Mouse (Mus musculus) neural tube, embryonic 11.5 days (tissue): ENCODE data around the gene Coa4. TPM values are rescaled to one million over a fixed set of nuclear protein-coding genes. Genes with fewer than 3 reads are reported as not detected.

ENCODE experiments used
- ATAC-seq: fragments of 200-750 bp; cut with Nextera tagmentation; 2 replicates; pipeline ENCODE4 v1.8.0; 2017; ENCODE audit warnings: moderate number of reproducible peaks, mild to moderate bottlenecking, moderate TSS enrichment, moderate library complexity; ENCODE audit not compliant: insufficient read depth, low FRiP score, low TSS enrichment
- DNase-seq: peaks from one replicate; pipeline ENCODE4 v3.0.0-alpha.2; 2015; ENCODE audit warnings: low spot score
- H3K27ac ChIP-seq: fragments of 300-500 bp; sonication (generic); 2 replicates; pipeline ENCODE4 v1.5.1; 2014; ENCODE audit warnings: low read depth, mild to moderate bottlenecking, low read length
- H3K27me3 ChIP-seq: fragments of 300-500 bp; sonication (generic); 2 replicates; pipeline ENCODE4 v1.6.1; 2014; ENCODE audit warnings: mild to moderate bottlenecking, low read length, mixed read lengths; ENCODE audit not compliant: control insufficient read depth, insufficient read depth
- H3K36me3 ChIP-seq: fragments of 300-500 bp; sonication (generic); 2 replicates; pipeline ENCODE4 v1.6.1; 2014; ENCODE audit warnings: mild to moderate bottlenecking, low read length, moderate library complexity, mixed read lengths; ENCODE audit not compliant: control insufficient read depth, insufficient read depth
- H3K4me1 ChIP-seq: fragments of 300-500 bp; sonication (generic); 2 replicates; pipeline ENCODE4 v1.6.1; 2014; ENCODE audit warnings: low read length, mixed read lengths; ENCODE audit not compliant: control insufficient read depth, insufficient read depth
- H3K4me2 ChIP-seq: fragments of 300-500 bp; sonication (generic); 2 replicates; pipeline ENCODE4 v1.6.1; 2014; ENCODE audit warnings: low read depth, mild to moderate bottlenecking, moderate library complexity
- H3K4me3 ChIP-seq: fragments of 300-500 bp; sonication (generic); 2 replicates; pipeline ENCODE4 v1.5.1; 2014; ENCODE audit warnings: low read depth, low read length
- H3K9ac ChIP-seq: fragments of 300-500 bp; sonication (generic); 2 replicates; pipeline ENCODE4 v1.6.1; 2014; ENCODE audit warnings: mild to moderate bottlenecking, low read length
- H3K9me3 ChIP-seq: fragments of 300-500 bp; sonication (generic); 2 replicates; pipeline ENCODE4 v1.6.1; 2016; ENCODE audit warnings: low read length; ENCODE audit not compliant: control insufficient read depth
- WGBS: fragments of 180-500 bp; shearing (Covaris S2); extraction: QIAGEN DNeasy Blood & Tissue Kit; methylation state at CpG from one replicate; pipeline ENCODE4 v1.1.7; 2014; 5-methylcytosine and 5-hydroxymethylcytosine counted together
- polyA plus RNA-seq: library from polyadenylated mRNA; unstranded; fragments of >200 nt; fragmentation: Nextera tagmentation; extraction: Ambion mirVana; gene quantifications from 2 replicates; pipeline ENCODE4 v1.2.1, GENCODE M21; 2014

The Coa4 gene
- 18.9 and 20.0 TPM in 2 replicates for polyA plus RNA-seq

DNA sequence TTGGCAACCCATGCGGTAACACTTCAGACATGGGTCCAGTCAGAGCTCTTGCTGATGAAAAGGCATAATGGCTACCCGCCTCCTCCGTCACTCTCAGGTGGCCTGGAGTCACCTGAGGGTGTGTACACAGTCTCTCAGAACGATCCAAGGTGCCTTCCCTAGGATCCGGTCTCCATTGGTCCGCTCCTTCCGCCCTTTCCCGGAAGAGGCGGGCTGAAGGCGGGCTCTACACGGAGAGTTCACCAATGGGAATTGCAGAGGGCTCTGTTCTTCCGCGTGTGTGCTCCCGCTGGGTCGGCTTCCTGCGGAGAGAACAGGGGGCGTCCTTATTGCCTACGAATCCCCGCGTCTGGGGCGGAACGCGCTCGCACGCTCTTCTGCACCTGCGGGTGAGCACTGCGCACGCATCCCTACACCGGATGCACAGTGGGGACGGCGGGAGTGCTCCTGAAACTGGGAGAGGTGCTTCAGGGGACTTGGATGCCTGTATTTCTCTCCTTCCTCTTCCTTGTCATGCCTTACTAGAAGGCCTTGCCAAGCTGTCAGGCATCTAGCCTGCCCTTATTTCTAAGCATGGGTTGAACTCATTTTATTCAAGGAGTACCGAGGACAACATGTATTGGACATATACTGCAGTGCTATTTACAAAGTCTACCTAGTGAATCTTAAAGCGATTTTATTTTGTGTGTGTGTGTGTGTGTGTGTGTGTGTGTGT, at the start of gene Coa4:
Coa4 (plus strand) TSS at position 268 of the 715 bp plus-strand sequence.
- H3K4me3 ChIP-seq = peak within 1 kb of the TSS; percentile 66
- peak within 1 kb of the TSS; percentile 60; the same call in 1 of the 2 replicates for H3K27ac ChIP-seq
- ATAC-seq (peak; percentile 97), DNase-seq (peak; percentile 92)
- no peaks in the 10 kb centered on the region for H3K9me3 ChIP-seq
- H3K27me3 ChIP-seq = no peaks in the 10 kb centered on the region
- H3K4me1 ChIP-seq = peaks cover 5% of the 10 kb centered on the region; the same call in 1 of the 2 replicates
- H3K9ac ChIP-seq = peak within 1 kb of the TSS; percentile 79
- under 1% methylated on average over 33 of the region's 33 CpGs for WGBS
- no peaks in the 10 kb centered on the region for H3K36me3 ChIP-seq
- H3K4me2 ChIP-seq = peak within 1 kb of the TSS; percentile 70

- Histone ChIP-seq H3K36me3 (no peaks in the 10 kb centered on the region), H3K27ac (no peak overlapping the region), H3K4me1 (no peaks in the 10 kb centered on the region), H3K27me3 (no peaks in the 10 kb centered on the region), H3K9me3 (no peaks in the 10 kb centered on the region), H3K4me3 (no peak overlapping the region), H3K4me2 (no peak overlapping the region), H3K9ac (no peak overlapping the region)
- ATAC-seq (no peak), DNase-seq (no peak)
- 68% methylated on average over 2 of the region's 2 CpGs for WGBS
These were observed 49.6 kb upstream of the Coa4 start for GRCm38 (mm10) chr7:100487301-100487700.

- no peak for ATAC-seq
- H3K9ac ChIP-seq = no peak overlapping the region
These were observed 48.3 kb upstream of the Coa4 start for GRCm38 (mm10) chr7:100488474-100489048.

GRCm38 (mm10) chr7:100492391-100493116, 44.3 kb upstream of the Coa4 start:
- peak overlapping the region; percentile 90 for H3K4me2 ChIP-seq
- no peaks in the 10 kb centered on the region for H3K9me3 ChIP-seq
- H3K36me3 ChIP-seq = no peaks in the 10 kb centered on the region
- DNase-seq (no peak), ATAC-seq (peak; percentile 35; the same call in 1 of the 2 replicates)
- no peaks in the 10 kb centered on the region for H3K27me3 ChIP-seq
- WGBS = 2% methylated on average over 36 of the region's 36 CpGs
- peak overlapping the region; percentile 53 for H3K9ac ChIP-seq
- H3K4me1 ChIP-seq = peaks cover 20% of the 10 kb centered on the region
- peak overlapping the region; percentile 14; the same call in 1 of the 2 replicates for H3K27ac ChIP-seq
- H3K4me3 ChIP-seq = peak overlapping the region; percentile 38

More at GRCm38 (mm10) chr7:100488474-100489048, 48.3 kb upstream of the Coa4 start:
- 62% methylated on average over 10 of the region's 10 CpGs for WGBS
- Histone ChIP-seq H3K4me1 (peaks cover 9% of the 10 kb centered on the region; the same call in 1 of the 2 replicates), H3K9me3 (no peaks in the 10 kb centered on the region), H3K27me3 (no peaks in the 10 kb centered on the region), H3K27ac (no peak overlapping the region), H3K36me3 (no peaks in the 10 kb centered on the region), H3K4me2 (no peak overlapping the region), H3K4me3 (no peak overlapping the region)
- no peak for DNase-seq

GRCm38 (mm10) chr7:100493117-100493483, 43.8 kb upstream of the Coa4 start, which contains the start of gene Ucp2:
Gene Ucp2 (plus strand): TSS chr7:100493337.
- Histone ChIP-seq H3K4me1 (peaks cover 20% of the 10 kb centered on the region), H3K36me3 (no peaks in the 10 kb centered on the region), H3K4me2 (peak within 1 kb of the TSS; percentile 90), H3K4me3 (peak within 1 kb of the TSS; percentile 38), H3K27ac (peak within 1 kb of the TSS; percentile 14; the same call in 1 of the 2 replicates), H3K27me3 (no peaks in the 10 kb centered on the region), H3K9ac (peak within 1 kb of the TSS; percentile 53), H3K9me3 (no peaks in the 10 kb centered on the region)
- DNase-seq = peak; percentile 81
- ATAC-seq = peak; percentile 52
- 1% methylated on average over 18 of the region's 27 CpGs for WGBS

GRCm38 (mm10) chr7:100493484-100494414, 43.1 kb upstream of the Coa4 start:
- Histone ChIP-seq H3K4me3 (peak overlapping the region; percentile 38), H3K4me1 (peaks cover 20% of the 10 kb centered on the region), H3K27me3 (no peaks in the 10 kb centered on the region), H3K9me3 (no peaks in the 10 kb centered on the region), H3K9ac (peak overlapping the region; percentile 7), H3K4me2 (peak overlapping the region; percentile 90), H3K36me3 (no peaks in the 10 kb centered on the region), H3K27ac (no peak overlapping the region)
- 41% methylated on average over 19 of the region's 19 CpGs for WGBS
- peak; percentile 30 for DNase-seq
- no peak for ATAC-seq

DNA sequence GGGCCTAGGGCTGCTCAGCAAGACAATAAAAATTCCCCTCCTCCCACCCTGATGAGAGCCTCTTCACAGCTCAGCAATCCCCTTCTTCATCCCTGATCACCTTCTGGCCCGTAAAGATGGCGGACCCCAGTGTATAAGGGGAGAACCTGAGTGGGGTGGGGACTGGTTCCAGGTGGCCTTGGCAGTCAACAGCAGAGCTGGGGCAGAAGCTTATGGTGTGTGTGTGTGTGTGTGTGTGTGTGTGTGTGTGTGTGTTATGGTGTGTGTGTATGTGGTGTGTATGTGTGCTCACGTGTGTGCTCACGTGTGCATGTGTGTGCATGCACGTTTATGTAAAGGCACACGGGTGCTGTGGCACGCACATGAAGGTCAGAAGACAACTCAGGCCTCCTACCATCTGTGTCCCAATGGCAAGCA, 42.4 kb upstream of the Coa4 start:
- no peak for ATAC-seq
- Histone ChIP-seq H3K4me3 (peak overlapping the region; percentile 38), H3K36me3 (no peaks in the 10 kb centered on the region), H3K4me1 (peaks cover 20% of the 10 kb centered on the region), H3K27ac (no peak overlapping the region), H3K27me3 (no peaks in the 10 kb centered on the region), H3K4me2 (peak overlapping the region; percentile 90), H3K9ac (no peak overlapping the region), H3K9me3 (no peaks in the 10 kb centered on the region)
- 82% methylated on average over 7 of the region's 7 CpGs for WGBS
- DNase-seq = no peak

- ATAC-seq (no peak), DNase-seq (no peak)
- peaks cover 2% of the 10 kb centered on the region; the same call in 1 of the 2 replicates for H3K36me3 ChIP-seq
- no peaks in the 10 kb centered on the region for H3K9me3 ChIP-seq
- no peaks in the 10 kb centered on the region for H3K27me3 ChIP-seq
- no peak overlapping the region for H3K9ac ChIP-seq
- H3K4me2 ChIP-seq = 0 out of 2 replicates have a peak overlapping the region, but pooled peaks have one; percentile 6
- H3K27ac ChIP-seq = 0 out of 2 replicates have a peak overlapping the region, but pooled peaks have one; percentile 20
- no peak overlapping the region; the same call in 1 of the 2 replicates for H3K4me3 ChIP-seq
- WGBS = 55% methylated on average over 8 of the region's 8 CpGs
- H3K4me1 ChIP-seq = peaks cover 20% of the 10 kb centered on the region
These were observed 41.8 kb upstream of the Coa4 start for GRCm38 (mm10) chr7:100495042-100495441.
